Mouse (Mus musculus): ENCODE measurements around the gene Gm49405. TPM values are rescaled to one million over a fixed set of nuclear protein-coding genes. Genes with fewer than 3 reads are reported as not detected.

The Gm49405 gene
- polyA plus RNA-seq, 1 experiment: 2.4 TPM

DNA sequence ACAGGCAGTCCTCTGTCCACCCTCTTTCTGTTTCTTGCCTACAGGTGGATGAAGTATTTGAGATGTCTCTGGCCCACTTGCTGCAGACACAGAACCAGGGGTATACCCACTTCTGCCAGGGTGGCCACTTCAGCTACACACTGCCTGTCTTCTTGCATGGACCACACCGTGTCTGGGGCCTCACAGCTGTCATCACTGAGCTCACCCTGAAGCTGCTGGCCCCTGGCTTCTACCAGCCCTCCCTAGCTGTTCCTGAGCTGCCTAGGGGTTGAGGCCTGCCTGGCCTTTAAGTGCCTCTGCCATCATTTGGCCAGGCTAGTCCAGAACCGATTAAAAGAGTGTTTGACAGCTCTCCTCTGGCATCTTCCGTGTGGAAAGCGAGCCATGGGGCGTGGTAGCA lies 1.3 kb downstream of the Gm49405 start:
- Histone ChIP-seq H3K27ac (ENCODE audit: insufficient read depth, low read length) (no peak overlapping the region), H3K27me3 (ENCODE audit: control insufficient read depth, insufficient read depth, low read length, poor library complexity, severe bottlenecking) (no peaks in the 10 kb centered on the region), H3K9me3 (replicated peaks; ENCODE audit: control insufficient read depth, insufficient read depth, low read length, poor library complexity, severe bottlenecking) (no peaks in the 10 kb centered on the region), H3K4me1 (ENCODE audit: control insufficient read depth, insufficient read depth, low read length) (peaks cover 3% of the 10 kb centered on the region), H3K9ac (ENCODE audit: low read depth, poor library complexity, severe bottlenecking) (peak overlapping the region; percentile 78), H3K36me3 (ENCODE audit: control insufficient read depth, insufficient read depth, low read length, poor library complexity, severe bottlenecking) (no peaks in the 10 kb centered on the region), H3K4me3 (ENCODE audit: low read depth, low read length) (no peak overlapping the region)
- TF ChIP-seq CTCF (IDR thresholded peaks at IDR 0.05; ENCODE audit: low read depth, low read length) (no peak), EP300 (IDR thresholded peaks at IDR 0.05; ENCODE audit: insufficient read depth, low read depth, low read length) (no peak), POLR2A (IDR thresholded peaks at IDR 0.05; ENCODE audit: insufficient read depth, low read length) (no peak)

DNA sequence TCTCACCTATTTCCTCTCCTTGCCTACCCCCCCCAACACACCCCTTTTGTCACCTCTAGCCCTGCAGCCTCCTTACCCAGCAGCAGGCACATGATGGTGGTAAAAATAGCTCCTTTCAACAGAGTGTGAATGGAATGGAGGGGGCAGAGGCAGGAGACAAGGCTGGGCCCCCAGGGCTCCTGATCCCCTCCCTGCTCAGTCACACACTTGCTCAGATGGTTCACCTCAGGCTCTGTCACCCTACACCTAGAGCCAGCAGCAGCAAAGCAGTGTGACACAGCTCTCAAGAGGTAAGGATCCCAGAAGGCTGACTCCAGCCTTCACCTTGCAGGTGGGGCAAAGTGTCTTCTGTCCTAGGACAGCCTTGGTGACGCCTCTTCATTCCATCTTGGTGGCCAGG lies 2.7 kb downstream of the Gm49405 start, which contains the start of gene Doc2g:
Gene Doc2g, plus strand, starts transcription at position 202 of the 400 bp plus-strand sequence.
- H3K9ac ChIP-seq (ENCODE audit: low read depth, poor library complexity, severe bottlenecking): peak within 1 kb of the TSS; percentile 19; the same call in 1 of the 2 replicates

DNA sequence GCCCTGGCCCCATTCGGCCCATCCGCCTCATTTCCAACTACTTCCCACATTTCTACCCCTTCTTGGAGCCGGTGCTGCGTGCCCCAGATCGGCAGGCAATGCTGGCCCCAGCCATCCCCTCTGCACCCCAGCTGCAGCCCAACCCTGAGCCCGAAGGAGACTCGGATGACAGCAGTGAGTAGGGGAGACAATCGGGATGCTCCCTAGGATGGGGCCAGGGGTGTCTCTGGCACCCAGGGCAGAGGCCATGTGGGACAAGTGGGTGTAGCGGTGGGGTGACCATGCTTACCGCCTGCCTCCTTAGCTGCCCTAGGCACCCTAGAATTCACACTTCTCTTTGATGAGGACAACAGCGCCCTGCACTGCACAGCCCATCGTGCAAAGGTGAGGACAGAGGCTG lies 3.2 kb downstream of the Gm49405 start:
- Histone ChIP-seq H3K36me3 (ENCODE audit: control insufficient read depth, insufficient read depth, low read length, poor library complexity, severe bottlenecking) (0 out of 2 replicates have a peak, but pooled peaks cover 5% of the 10 kb centered on the region), H3K27ac (ENCODE audit: insufficient read depth, low read length) (no peak overlapping the region), H3K4me1 (ENCODE audit: control insufficient read depth, insufficient read depth, low read length) (peaks cover 3% of the 10 kb centered on the region), H3K4me3 (ENCODE audit: low read depth, low read length) (peak overlapping the region; percentile 34), H3K27me3 (ENCODE audit: control insufficient read depth, insufficient read depth, low read length, poor library complexity, severe bottlenecking) (no peaks in the 10 kb centered on the region), H3K9ac (ENCODE audit: low read depth, poor library complexity, severe bottlenecking) (peak overlapping the region; percentile 19; the same call in 1 of the 2 replicates), H3K9me3 (replicated peaks; ENCODE audit: control insufficient read depth, insufficient read depth, low read length, poor library complexity, severe bottlenecking) (no peaks in the 10 kb centered on the region)
- no peak for TF ChIP-seq CTCF (IDR thresholded peaks at IDR 0.05; ENCODE audit: low read depth, low read length)
- TF ChIP-seq POLR2A (IDR thresholded peaks at IDR 0.05; ENCODE audit: insufficient read depth, low read length): no peak
- TF ChIP-seq EP300 (IDR thresholded peaks at IDR 0.05; ENCODE audit: insufficient read depth, low read depth, low read length): no peak

More for the DNA sequence above, 2.7 kb downstream of the Gm49405 start, which contains the start of gene Doc2g:
- H3K27me3 ChIP-seq (ENCODE audit: control insufficient read depth, insufficient read depth, low read length, poor library complexity, severe bottlenecking): no peaks in the 10 kb centered on the region
- no peaks in the 10 kb centered on the region for H3K9me3 ChIP-seq (replicated peaks; ENCODE audit: control insufficient read depth, insufficient read depth, low read length, poor library complexity, severe bottlenecking)
- peak within 1 kb of the TSS; percentile 34 for H3K4me3 ChIP-seq (ENCODE audit: low read depth, low read length)
- TF ChIP-seq CTCF (IDR thresholded peaks at IDR 0.05; ENCODE audit: low read depth, low read length) (no peak), EP300 (IDR thresholded peaks at IDR 0.05; ENCODE audit: insufficient read depth, low read depth, low read length) (no peak), POLR2A (IDR thresholded peaks at IDR 0.05; ENCODE audit: insufficient read depth, low read length) (no peak)
- H3K27ac ChIP-seq (ENCODE audit: insufficient read depth, low read length): no peak within 1 kb of the TSS
- H3K36me3 ChIP-seq (ENCODE audit: control insufficient read depth, insufficient read depth, low read length, poor library complexity, severe bottlenecking): 0 out of 2 replicates have a peak, but pooled peaks cover 2% of the 10 kb centered on the region
- H3K4me1 ChIP-seq (ENCODE audit: control insufficient read depth, insufficient read depth, low read length): peaks cover 3% of the 10 kb centered on the region

DNA sequence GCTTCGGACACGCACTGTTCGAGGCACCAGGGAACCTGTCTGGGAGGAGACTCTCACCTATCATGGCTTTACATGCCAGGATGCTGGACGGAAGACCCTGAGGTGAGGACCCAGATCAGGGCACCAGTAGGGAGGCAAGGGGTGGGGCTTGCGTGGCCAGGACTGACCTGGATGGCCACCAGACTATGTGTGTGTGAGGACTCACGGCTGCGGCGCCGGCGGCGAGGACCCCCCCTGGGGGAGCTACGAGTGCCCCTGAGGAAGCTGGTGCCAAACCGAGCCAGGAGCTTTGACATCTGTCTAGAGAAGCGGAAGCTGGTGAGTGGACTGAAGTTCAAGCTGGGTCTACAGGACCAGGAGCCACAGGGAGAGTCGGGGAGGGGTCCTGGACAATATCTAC lies 3.9 kb downstream of the Gm49405 start:
- H3K9me3 ChIP-seq (replicated peaks; ENCODE audit: control insufficient read depth, insufficient read depth, low read length, poor library complexity, severe bottlenecking): no peaks in the 10 kb centered on the region
- H3K4me3 ChIP-seq (ENCODE audit: low read depth, low read length): no peak overlapping the region
- peaks cover 3% of the 10 kb centered on the region for H3K4me1 ChIP-seq (ENCODE audit: control insufficient read depth, insufficient read depth, low read length)
- no peak for TF ChIP-seq EP300 (IDR thresholded peaks at IDR 0.05; ENCODE audit: insufficient read depth, low read depth, low read length)
- no peak for TF ChIP-seq POLR2A (IDR thresholded peaks at IDR 0.05; ENCODE audit: insufficient read depth, low read length)
- no peak for TF ChIP-seq CTCF (IDR thresholded peaks at IDR 0.05; ENCODE audit: low read depth, low read length)
- H3K9ac ChIP-seq (ENCODE audit: low read depth, poor library complexity, severe bottlenecking): no peak overlapping the region
- no peaks in the 10 kb centered on the region for H3K27me3 ChIP-seq (ENCODE audit: control insufficient read depth, insufficient read depth, low read length, poor library complexity, severe bottlenecking)
- H3K27ac ChIP-seq (ENCODE audit: insufficient read depth, low read length): no peak overlapping the region
- H3K36me3 ChIP-seq (ENCODE audit: control insufficient read depth, insufficient read depth, low read length, poor library complexity, severe bottlenecking): 0 out of 2 replicates have a peak, but pooled peaks cover 5% of the 10 kb centered on the region

DNA sequence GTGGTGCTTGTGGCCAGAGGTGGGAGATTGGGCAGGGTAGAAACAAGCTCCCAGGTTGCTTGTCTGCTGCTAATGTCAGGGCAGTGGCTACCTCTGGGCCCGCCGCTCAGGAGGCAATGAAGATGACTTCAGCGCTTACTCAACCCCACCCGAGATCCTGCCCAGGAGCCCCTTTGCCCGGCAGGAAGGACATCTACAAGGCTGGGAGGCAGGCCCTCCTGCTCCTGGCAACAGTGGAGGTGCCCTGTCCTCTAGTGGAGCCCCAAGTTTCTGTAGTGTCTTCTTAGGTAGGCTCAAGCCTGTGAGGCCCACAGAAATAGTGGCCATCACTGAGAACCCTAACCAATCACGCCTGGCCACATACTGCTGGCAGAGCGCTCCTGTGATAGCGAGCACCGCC lies 4.7 kb downstream of the Gm49405 start:
- Histone ChIP-seq H3K4me3 (ENCODE audit: low read depth, low read length) (no peak overlapping the region), H3K4me1 (ENCODE audit: control insufficient read depth, insufficient read depth, low read length) (peaks cover 3% of the 10 kb centered on the region), H3K9me3 (replicated peaks; ENCODE audit: control insufficient read depth, insufficient read depth, low read length, poor library complexity, severe bottlenecking) (no peaks in the 10 kb centered on the region), H3K27ac (ENCODE audit: insufficient read depth, low read length) (no peak overlapping the region), H3K27me3 (ENCODE audit: control insufficient read depth, insufficient read depth, low read length, poor library complexity, severe bottlenecking) (no peaks in the 10 kb centered on the region), H3K36me3 (ENCODE audit: control insufficient read depth, insufficient read depth, low read length, poor library complexity, severe bottlenecking) (peaks cover 8% of the 10 kb centered on the region; the same call in 1 of the 2 replicates), H3K9ac (ENCODE audit: low read depth, poor library complexity, severe bottlenecking) (no peak overlapping the region)
- TF ChIP-seq POLR2A (IDR thresholded peaks at IDR 0.05; ENCODE audit: insufficient read depth, low read length) (no peak), CTCF (IDR thresholded peaks at IDR 0.05; ENCODE audit: low read depth, low read length) (no peak), EP300 (IDR thresholded peaks at IDR 0.05; ENCODE audit: insufficient read depth, low read depth, low read length) (no peak)

DNA sequence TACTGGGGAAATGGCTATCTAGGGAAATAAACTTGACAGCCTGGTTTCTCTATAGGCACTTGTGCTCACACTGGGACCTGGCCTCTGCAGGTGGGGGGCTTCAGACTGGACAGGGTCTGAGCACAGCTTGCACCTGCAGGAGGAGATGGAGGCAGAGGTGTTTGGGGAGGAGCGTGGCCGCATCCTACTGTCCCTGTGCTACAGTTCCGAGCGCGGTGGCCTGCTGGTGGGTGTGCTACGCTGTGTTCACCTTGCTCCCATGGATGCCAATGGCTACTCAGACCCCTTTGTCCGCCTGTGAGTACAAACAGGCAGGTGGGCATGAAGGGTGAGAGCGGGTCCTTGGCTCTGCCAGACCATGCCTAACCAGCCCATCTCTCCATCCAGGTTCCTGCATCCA lies 5.5 kb downstream of the Gm49405 start:
- H3K9ac ChIP-seq (ENCODE audit: low read depth, poor library complexity, severe bottlenecking): no peak overlapping the region

More for the DNA sequence above, 5.5 kb downstream of the Gm49405 start:
- H3K9me3 ChIP-seq (replicated peaks; ENCODE audit: control insufficient read depth, insufficient read depth, low read length, poor library complexity, severe bottlenecking): no peaks in the 10 kb centered on the region
- peaks cover 8% of the 10 kb centered on the region; the same call in 1 of the 2 replicates for H3K36me3 ChIP-seq (ENCODE audit: control insufficient read depth, insufficient read depth, low read length, poor library complexity, severe bottlenecking)
- H3K27ac ChIP-seq (ENCODE audit: insufficient read depth, low read length): no peak overlapping the region
- H3K27me3 ChIP-seq (ENCODE audit: control insufficient read depth, insufficient read depth, low read length, poor library complexity, severe bottlenecking): no peaks in the 10 kb centered on the region
- H3K4me1 ChIP-seq (ENCODE audit: control insufficient read depth, insufficient read depth, low read length): peaks cover 3% of the 10 kb centered on the region
- TF ChIP-seq EP300 (IDR thresholded peaks at IDR 0.05; ENCODE audit: insufficient read depth, low read depth, low read length): no peak
- no peak for TF ChIP-seq POLR2A (IDR thresholded peaks at IDR 0.05; ENCODE audit: insufficient read depth, low read length)
- TF ChIP-seq CTCF (IDR thresholded peaks at IDR 0.05; ENCODE audit: low read depth, low read length): no peak
- no peak overlapping the region for H3K4me3 ChIP-seq (ENCODE audit: low read depth, low read length)

All from ES-Bruce4 (cell line).